Mouse (Mus musculus) embryonic facial prominence, embryonic 10.5 days (tissue): ENCODE results near the gene Srsx. TPM values are rescaled to one million over a fixed set of nuclear protein-coding genes. Genes with fewer than 3 reads are reported as not detected.
"Not testable (repeated sequence)": the region's sequence is repeated elsewhere in the genome, so short reads cannot be mapped to it uniquely, and the experiment has no call there.

Source experiments
- DNase-seq: peaks from one replicate; pipeline ENCODE4 v3.0.0-alpha.2; 2017; ENCODE audit warnings: low spot score
- H3K27ac ChIP-seq: fragments of 300-500 bp; sonication (generic); replicated peaks from 2 replicates; pipeline ENCODE4 v1.5.1; 2016; ENCODE audit warnings: mild to moderate bottlenecking
- H3K27me3 ChIP-seq: fragments of 300-500 bp; sonication (generic); replicated peaks from 2 replicates; pipeline ENCODE4 v1.6.1; 2016; ENCODE audit warnings: low read depth, mild to moderate bottlenecking; ENCODE audit not compliant: poor library complexity, severe bottlenecking
- H3K36me3 ChIP-seq: fragments of 300-500 bp; sonication (generic); replicated peaks from 2 replicates; pipeline ENCODE4 v1.6.1; 2016; ENCODE audit warnings: mild to moderate bottlenecking, moderate library complexity
- H3K4me1 ChIP-seq: fragments of 300-500 bp; sonication (generic); 2 replicates; pipeline ENCODE4 v1.6.1; 2016
- H3K4me3 ChIP-seq: fragments of 300-500 bp; sonication (generic); 2 replicates; pipeline ENCODE4 v1.5.1; 2016; ENCODE audit warnings: mild to moderate bottlenecking, moderate library complexity
- H3K9me3 ChIP-seq: fragments of 300-500 bp; sonication (generic); 2 replicates; pipeline ENCODE4 v1.6.1; 2016; ENCODE audit warnings: mild to moderate bottlenecking
- WGBS: fragments of 180-500 bp; shearing (Covaris S2); methylation state at CpG from one replicate; pipeline ENCODE4 v1.1.7; 2016; 5-methylcytosine and 5-hydroxymethylcytosine counted together
- polyA plus RNA-seq: library from polyadenylated mRNA; unstranded; fragments of >200 nt; fragmentation: Nextera tagmentation; extraction: Ambion mirVana; gene quantifications from 2 replicates; pipeline ENCODE4 v1.2.1, GENCODE M21; 2016

Gene Srsx
- polyA plus RNA-seq = not detected in 2 replicates

DNA sequence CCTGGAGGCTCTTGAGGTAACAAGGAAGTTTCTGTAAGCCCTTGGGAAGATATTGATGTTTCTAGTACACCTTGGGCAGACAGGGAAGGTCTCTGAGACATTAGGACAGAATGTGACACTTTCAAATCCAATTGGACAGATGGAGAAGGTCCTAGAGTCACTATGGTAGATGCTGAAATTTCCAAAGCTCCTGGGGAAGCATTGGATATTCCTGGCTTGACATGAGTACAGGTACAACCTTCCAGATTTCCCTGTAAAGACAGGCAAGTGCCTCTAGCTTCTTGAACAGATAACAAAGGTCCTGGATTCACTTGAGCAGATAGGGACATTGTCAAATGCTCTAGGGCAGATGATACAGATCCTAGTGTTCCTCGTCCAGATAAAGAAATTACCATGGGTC is at the start of gene Srsx:
TSS of gene Srsx (minus strand) at position 101 of the 400 bp plus-strand sequence.
- 75% methylated on average over 1 of the region's 1 CpGs for WGBS
- H3K27ac ChIP-seq, DNase-seq, H3K27me3 ChIP-seq, H3K4me1 ChIP-seq, H3K36me3 ChIP-seq, H3K9me3 ChIP-seq, H3K4me3 ChIP-seq: not testable (repeated sequence)

GRCm38 (mm10) chrX:123246807-123247206 is 24.5 kb upstream of the Srsx start, which contains the start of gene Gm17577:
Gene Gm17577, minus strand, starts transcription at chrX:123246907.
- H3K4me1 ChIP-seq, H3K9me3 ChIP-seq, H3K27ac ChIP-seq, H3K4me3 ChIP-seq, DNase-seq, H3K36me3 ChIP-seq, H3K27me3 ChIP-seq: not testable (repeated sequence)
- no CpG with 5 or more reads among the region's 3 CpGs for WGBS

Other genes with a start within 250 kb of the Srsx start
- gene Gm17521, start 192.8 kb downstream of the Srsx start, polyA plus RNA-seq = not detected in 2 replicates
- gene Cldn34c1, start 119.0 kb downstream of the Srsx start, polyA plus RNA-seq = 12.7 and 15.3 TPM in 2 replicates
- not detected in 2 replicates for gene Gm17577, start 24.4 kb upstream of the Srsx start, polyA plus RNA-seq